Mouse (Mus musculus): Measurements from ENCODE around the gene Tex12.

- TF ChIP-seq CTCF (IDR thresholded peaks at IDR 0.05; ENCODE audit: borderline replicate concordance, extremely low read depth, insufficient read depth, insufficient read length) = no peak
- no peak for TF ChIP-seq POLR2A (IDR thresholded peaks at IDR 0.05; ENCODE audit: borderline replicate concordance, extremely low read depth, insufficient read depth, insufficient read length, poor library complexity, severe bottlenecking)
Observed at GRCm38 (mm10) chr9:50533791-50534190, 27.3 kb downstream of the Tex12 start.

Data from brain, embryonic 14.5 days (tissue).